Mouse (Mus musculus): ENCODE results near the gene B3gnt3.

DNA sequence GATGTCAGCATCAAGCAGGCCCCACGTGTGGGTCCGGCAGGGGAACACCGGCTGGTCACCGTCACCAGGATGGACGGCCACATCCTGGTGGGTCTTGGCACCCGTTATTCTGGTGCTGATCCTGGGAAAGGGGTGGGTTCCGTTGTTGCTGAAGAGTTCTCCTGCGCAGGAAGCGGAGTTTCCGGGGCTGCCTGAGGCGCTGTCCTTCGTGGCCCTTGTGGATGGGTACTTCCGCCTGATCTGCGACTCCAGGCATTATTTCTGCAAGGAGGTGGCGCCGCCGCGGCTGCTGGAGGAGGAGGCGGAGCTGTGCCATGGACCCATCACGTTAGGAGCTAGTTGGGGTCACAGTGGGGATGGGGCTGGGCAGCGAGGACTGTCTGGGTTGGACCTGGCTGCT lies 21.1 kb downstream of the B3gnt3 start:
- TF ChIP-seq POLR2A (IDR thresholded peaks at IDR 0.05; ENCODE audit: insufficient read depth, low read depth, low read length), result no peak
- TF ChIP-seq CTCF (IDR thresholded peaks at IDR 0.05), result no peak
- TF ChIP-seq EP300 (IDR thresholded peaks at IDR 0.05; ENCODE audit: insufficient read depth, low read depth, low read length), result no peak

Measured in heart, adult 2 months (tissue).